Mouse (Mus musculus): ENCODE measurements at regions not wholly inside any gene's neighbourhood (a gene's known extent, or its start where the extent isn't known, plus 50 kb on each side); places are given as distances from the start of the nearest gene placed in this dataset.

DNA sequence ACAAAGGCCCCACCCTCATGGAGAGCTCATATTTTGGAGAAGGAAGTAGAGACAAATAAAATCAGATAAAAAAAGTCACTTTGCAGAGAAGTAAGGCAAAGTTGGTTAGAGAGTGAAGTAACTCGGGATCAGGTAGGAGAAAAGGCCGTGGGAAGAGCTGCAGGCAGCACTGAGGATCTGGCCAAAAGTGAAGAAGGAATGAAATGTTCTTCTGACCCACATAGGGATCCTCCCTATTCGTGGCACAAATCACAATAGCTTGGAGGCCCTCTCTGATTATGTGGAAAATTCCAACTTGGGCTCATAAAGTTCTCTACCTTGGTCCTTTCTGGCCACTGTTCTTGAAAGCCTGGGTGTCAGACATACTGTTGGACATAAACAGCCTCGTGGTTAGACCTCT is 150.2 kb downstream of the Plpp3 start:
- no peak for TF ChIP-seq CTCF (IDR thresholded peaks at IDR 0.05; ENCODE audit: insufficient read depth, low read depth, low read length)
- TF ChIP-seq POLR2A (IDR thresholded peaks at IDR 0.05; ENCODE audit: insufficient read depth, low read depth, low read length), result no peak

Measured in olfactory bulb, adult 2 months (tissue).